Mouse (Mus musculus): Measurements from ENCODE around the gene Nxf2. TPM values are rescaled to one million over a fixed set of nuclear protein-coding genes. Genes with fewer than 3 reads are reported as not detected.
A peak's percentile ranks its signal among the peaks of the same experiment; 100 is the strongest.
"Not testable (repeated sequence)": the region's sequence is repeated elsewhere in the genome, so short reads cannot be mapped to it uniquely, and the experiment has no call there.

Gene Nxf2
- not detected for total RNA-seq (2021)
- long read RNA-seq = 0 reads

DNA sequence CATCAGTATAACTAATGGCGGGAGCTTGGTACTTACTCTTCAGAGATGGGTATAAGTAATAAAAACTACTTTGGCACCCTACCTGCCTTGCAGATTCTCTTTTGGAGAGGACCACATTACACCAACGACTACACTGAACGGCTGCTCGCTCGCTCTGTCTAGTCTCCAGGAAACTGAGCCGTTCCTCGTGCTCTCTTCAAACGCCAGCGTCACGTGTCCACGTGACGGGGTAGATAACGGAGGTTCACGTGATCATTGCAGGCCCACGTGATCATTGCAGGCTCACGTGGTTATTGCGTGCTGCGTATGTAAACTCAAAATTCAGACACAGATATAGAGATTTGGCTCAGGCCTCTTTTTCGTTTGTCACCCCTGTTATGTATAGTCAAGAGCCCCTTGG, at the start of gene Nxf2:
TSS of gene Nxf2 (minus strand) at position 209 of the 400 bp plus-strand sequence.
- no peak for DNase-seq (ENCODE audit: low spot score in 2 of 2)

DNA sequence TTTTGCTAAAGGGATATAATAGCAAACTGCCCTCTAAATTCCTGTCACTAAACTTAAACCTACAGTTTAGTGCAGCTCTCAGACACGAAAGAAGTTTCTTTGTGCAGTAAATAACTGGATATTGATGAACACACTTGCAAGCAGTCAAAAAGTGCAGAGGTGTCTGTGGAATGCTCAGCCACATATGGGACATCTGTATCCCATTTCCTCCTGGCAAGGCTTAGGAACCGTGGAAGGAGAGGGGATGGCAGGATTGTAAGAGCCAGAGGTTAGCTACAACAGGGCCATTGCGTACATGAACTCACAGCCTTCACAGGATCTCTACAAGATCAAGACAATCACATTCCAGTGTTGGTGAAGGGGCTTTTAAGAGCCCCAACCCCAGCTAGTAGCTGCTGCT, 46.8 kb upstream of the Nxf2 start:
- no peak for DNase-seq (ENCODE audit: low spot score in 2 of 2)

DNA sequence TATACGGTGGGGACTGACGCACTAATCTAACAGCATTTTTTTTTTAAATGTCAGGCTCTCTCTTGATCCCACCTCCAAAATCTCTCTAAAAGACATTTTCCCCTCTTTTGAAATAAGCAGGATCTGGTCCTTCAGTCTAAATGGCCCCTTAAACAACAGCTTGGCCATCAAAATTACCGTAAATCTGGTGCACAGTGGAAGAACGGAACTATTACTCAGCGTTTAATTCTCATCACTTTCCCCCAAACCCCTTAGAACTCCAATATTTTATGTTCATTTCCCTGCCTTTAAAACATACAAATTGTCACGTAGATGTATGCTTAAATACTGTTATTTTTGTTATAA, 44.9 kb upstream of the Nxf2 start:
- no peak for DNase-seq (ENCODE audit: low spot score in 2 of 2)

DNA sequence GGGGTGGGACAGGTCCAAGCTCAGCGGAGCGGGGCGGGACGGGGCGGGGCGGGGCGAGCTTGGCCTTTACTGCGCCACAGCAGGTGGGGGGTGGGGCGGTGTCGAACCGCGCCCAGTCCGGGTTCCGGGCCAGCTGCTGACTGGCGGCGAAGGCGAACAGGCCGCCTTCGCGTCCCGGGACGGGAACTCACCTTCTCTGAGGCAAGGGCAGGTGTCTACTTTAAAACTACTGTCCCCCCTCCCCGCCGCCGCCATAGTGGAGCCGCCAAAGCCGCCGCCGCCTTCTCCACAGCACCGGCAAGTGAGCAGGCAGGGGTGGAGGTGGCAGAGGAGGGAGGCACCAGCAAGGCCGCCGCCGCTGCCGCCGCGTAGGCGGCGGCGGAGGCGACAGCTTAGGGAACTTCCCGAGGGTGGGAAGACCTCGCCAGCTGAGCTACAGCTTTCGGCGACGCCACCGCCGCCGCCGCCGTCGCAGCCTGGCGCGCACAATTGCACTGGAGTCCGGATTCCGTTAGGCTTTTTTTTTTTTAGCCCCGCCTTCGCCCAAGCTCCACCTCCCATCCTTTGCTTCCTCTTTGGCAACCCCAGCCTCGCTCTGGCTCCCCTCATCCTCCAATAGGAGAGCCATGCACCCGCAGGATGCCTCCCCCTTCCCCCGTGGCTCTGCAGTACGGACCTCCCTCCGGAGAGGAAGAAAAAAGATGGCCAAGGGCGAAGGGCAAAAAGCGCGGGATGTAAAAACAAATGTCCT, 44.3 kb upstream of the Nxf2 start, which contains the start of gene Zmat1:
TSS of gene Zmat1 (minus strand) at position 490 of the 751 bp plus-strand sequence.
- DNase-seq (ENCODE audit: low spot score in 2 of 2) = peak; percentile 83 to 91

DNA sequence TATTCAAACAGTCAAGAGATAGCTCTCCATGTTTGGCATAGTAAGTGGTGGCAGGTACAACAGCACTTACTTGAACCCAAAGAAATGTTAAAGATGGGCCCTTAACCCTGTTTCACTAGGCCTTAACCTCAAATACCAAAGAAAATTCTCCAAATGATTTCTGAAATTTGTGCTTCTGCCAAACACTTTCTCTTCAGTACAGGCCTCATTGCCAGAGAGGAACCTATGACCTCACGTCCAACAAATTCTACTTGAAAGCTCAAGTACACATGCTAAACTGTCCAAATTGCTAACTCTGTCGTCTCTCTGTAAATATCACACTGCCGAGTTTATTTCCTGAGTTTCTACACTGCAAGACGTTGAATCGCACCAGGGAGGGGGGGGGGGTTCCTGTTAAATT, 43.5 kb upstream of the Nxf2 start:
- peak in 1 of 2 experiments; percentile 1 for DNase-seq (ENCODE audit: low spot score in 2 of 2)

DNA sequence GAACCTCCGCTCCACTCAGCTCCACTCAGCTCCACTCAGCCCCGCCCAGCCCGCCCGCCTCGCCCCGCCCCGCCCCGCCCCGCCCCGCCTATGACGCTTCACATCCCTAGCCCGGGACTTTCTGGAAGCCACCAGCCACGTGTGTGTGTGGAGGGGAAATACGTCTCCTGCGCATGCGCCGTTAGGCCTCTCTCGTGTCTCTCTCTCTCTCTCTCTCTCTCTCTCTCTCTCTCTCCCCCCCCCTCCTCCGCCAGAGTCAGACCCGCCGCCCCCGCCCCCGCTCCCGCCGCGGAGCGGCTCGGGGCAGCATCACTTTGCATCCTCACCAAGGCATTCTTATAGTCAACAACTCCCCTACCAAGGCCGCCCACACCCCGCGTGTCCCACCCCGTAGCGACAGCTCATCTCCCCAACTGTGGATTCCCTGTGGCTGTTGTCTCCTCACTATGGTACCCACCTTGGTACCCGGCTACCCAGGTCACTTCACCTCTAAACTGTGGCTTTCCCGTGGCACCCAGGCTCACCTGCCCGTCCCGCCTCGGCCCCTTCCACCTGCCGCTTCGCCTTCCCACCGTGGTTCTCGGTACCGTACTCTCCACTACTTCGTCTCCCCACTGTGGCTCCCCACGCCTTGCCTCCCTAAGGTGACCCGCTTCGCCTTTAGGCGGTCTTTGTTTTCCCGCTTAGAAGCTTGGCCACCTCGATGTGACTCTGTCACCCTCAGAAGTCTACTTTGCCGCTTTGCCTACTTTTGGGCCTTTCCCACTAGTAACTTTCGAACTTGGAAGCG, 1.1 kb downstream of the Nxf2 start:
- DNase-seq (ENCODE audit: low spot score in 2 of 2) = peak; percentile 11 to 56

DNA sequence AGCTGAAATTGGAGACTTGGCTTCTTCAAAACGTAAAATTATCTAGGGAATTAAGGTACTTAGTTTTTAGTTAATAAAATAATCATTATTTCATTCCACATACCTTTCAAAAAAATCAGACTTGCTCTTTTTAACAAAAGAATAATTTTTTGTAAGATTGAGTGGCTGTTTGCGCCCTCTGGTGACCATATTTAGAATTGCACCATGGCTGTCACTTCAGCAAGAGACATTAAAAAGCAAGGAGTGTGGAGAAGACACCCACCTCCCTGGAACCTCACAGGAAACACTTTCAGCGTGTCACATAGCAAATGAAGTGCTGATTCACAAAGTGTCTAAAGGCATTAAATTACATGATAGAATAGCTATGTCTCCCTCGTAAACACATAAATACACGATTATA, 34.2 kb downstream of the Nxf2 start:
- peak; percentile 6 to 59 for DNase-seq (ENCODE audit: low spot score in 2 of 2)

DNA sequence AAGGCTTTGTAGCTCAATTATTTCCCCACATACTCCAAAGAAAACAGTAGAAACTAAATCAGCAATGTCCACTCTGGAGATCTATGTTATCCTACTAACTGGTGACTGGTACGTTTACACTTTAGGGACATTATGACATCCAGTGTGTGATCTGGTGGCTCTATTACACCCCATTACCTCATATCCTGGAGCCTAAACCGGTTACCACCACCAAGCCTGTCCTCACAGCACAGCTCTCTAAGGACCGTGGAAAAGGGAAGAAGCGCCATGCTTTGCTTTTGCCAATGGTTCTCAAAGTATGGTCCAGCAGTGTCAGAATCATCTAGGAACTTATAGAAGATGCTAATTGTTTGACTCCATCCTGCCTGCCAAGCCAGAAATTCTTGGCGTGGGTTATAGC, 34.6 kb downstream of the Nxf2 start:
- no peak for DNase-seq (ENCODE audit: low spot score in 2 of 2)

DNA sequence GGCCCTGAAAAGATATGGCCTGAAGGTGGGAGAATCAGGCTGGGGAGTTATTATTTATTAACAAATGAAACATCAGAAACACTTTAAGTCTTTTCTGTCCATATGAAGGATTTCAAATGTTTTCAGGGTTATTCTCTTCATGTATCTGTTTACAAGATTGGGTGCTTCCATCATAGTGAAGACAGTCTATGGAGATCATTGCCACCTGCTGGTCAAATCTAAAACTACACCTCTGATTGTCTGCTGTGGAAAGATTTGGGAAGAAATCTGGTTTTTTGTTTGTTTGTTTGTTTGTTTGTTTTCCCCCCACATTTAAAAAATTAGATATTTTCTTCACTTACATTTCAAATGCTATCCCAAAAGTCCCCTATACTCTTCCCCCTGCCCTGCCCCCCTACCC, 39.5 kb downstream of the Nxf2 start:
- DNase-seq (ENCODE audit: low spot score in 2 of 2) = peak in 1 of 2 experiments; percentile 57

DNA sequence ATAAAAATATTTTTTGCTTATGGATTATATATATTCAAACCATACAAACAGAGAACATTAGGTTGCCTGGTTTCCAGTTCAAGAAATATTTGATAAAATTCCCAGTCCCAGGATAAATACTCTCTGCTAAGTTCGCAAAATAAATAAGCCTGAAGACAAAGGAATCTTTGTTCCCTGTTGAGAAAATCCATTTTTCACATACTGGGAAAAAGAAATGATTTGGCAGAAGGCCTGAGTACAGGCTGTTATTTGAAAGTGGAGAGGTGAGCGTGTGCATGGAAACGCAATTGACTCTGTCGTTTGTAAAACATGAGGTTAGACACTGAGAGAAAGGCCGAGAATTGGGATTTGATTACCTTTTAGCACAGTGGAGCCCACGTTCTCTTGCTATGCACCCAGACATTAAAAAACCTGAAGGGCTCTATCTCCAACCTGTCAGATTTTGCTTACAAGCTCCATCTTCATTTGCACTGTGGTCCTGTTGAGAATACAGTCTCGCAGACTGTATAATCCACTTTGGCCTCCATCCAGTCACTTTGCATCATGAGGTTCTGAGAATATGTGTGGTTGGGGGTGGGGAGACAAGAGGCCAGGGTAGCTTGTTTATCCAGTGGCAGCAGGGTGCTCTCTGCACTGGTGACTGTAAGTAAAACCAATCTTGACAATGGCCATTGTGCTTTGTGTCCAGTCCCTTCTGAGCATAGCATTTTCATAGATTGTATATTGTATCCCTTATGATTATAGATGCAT, 40.7 kb downstream of the Nxf2 start:
- no peak for DNase-seq (ENCODE audit: low spot score in 2 of 2)

DNA sequence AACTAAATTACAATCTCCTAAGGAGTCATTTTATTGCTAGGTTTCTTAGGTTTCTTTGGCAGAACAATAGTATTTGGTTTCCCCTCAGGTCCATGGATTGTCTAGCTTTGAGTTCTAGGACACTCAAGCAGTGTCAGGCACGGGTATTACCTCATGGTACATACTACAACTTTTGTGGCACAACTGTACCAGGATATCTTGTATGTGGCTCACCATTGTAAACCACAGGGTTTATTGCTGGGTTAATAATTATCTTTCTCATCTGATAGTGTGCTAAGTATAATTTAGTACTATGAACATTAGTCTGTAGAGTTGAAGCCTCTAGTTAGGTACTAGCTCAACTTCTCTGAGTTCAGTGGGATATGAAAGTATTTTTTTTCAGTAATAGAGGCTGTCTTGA, 45.3 kb downstream of the Nxf2 start:
- DNase-seq (ENCODE audit: low spot score in 2 of 2) = no peak

DNA sequence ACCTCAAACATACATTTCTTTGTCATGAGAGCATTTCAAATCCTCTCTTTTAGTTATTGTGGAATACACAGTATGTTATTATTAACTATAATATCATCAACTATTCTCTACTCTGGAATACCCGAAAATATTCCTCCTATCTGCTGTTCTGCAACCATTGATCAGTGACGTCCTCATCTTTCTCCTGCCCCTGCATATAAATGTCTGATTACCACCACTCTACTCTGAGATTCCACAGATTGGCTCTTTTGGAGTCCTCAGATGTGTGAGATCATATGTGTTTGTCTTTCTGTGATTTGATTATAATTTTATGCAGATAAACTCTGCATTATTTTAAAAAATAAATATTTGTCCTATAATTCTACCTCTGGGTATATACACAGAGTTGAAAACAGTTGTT, 48.8 kb downstream of the Nxf2 start:
- no peak for DNase-seq (ENCODE audit: low spot score in 2 of 2)

DNA sequence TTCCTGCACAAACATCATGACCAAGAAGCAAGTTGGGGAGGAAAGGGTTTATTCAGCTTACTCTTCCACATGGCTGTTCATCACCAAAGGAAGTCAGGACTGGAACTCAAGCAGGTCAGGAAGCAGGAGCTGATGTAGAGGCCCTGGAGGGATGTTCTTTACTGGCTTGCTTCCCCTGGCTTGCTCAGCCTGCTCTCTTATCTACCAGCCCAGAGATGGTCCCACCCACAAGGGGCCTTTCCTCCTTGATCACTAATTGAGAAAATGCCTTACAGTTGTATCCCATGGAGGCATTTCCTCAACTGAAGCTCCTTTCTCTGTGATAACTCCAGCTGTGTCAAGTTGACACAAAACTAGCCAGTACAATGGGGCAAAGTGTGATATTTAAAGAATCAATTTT, 49.2 kb downstream of the Nxf2 start:
- not testable (repeated sequence) for DNase-seq (ENCODE audit: low spot score in 2 of 2)

DNA sequence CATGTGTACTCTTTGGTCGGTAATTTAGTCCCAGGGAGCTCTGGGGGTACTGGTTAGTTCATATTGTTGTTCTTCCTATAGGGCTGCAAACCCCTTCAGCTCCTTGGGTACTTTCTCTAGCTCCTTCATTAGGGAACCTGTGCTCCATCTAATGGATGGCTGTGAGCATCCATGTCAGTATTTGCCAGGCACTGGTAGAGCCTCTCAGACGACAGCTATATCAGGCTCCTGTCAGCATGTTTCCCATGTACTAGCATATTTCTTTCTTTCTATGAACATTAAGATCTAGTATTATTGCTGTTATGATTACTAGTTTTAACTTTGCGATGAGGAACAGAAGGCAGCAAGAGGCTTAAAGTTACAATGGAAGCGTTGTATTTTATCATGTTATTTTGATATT, 49.7 kb downstream of the Nxf2 start:
- DNase-seq (ENCODE audit: low spot score in 2 of 2) = no peak

DNA sequence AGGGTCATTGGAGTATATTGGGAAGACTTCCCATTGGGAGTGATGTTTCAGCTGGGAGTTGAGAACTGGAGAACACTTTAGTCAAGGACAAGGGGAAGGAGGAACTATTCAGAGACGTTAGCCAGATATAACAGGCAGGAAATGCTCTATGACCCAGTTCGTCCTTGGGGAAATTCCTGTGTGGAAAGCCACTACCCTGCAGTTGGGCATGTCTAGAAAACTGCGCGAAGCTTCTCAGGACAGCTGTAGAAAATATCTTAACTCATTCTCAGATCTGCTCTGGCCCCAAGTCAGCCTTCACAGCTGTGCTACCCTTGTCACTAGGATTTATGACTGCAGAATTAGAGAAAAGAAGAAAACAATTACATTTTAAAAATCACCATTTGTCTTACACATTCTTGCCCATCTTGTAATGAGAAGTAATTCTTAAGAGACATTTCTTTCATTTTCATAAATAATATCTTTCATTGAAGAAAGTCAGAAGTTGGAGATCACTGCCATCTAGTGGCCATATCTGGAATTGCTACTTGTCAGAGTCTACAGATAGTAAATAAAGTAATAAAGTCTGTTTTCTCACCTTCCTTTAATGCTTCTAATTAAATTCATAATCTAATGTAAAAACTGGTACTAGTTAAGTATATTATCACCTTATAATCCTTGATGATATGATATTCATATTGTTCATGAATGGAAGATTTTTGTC, 51.2 kb downstream of the Nxf2 start:
- peak in 1 of 2 experiments; percentile 58 for DNase-seq (ENCODE audit: low spot score in 2 of 2)

DNA sequence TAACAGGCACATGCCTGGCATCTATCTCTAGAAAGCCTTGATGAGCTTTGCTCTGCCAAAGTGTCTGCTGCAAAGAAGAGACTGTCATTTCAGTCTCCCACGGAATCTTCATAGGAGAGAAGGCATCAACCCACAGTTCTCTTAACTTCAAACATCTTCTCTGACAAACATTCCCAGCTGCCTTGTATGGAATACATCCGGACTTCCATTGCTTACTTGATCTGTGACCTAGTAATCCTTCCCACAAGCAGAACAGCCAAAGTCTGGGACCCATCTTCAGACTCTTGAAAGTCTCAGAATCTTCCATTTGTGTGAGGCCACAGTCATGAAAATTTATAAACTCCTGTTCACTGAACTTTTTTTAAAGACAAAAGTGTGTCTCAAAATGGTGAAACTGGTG, 51.7 kb downstream of the Nxf2 start:
- no peak for DNase-seq (ENCODE audit: low spot score in 2 of 2)

DNA sequence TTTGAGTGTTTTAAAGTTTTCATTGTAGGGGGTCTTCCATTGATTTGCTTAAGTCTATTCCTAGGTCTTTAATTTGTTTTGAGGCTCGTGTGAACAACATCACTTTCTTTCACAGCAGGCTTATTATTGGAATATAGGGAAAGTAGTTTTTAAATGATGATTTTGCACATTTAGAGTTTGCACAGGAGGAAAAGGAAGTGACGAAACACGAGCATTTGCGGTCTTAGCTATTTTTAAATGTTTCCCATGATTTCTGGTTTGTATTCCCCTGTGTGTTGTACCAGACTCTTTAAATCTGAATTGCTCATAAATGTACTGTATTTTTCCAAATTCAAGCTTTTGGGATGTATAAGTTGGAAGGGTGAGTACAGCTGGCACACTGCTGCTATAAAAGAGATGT, 54.2 kb downstream of the Nxf2 start:
- no peak for DNase-seq (ENCODE audit: low spot score in 2 of 2)

All from layer of hippocampus, adult 18-20 months (tissue).